Mouse (Mus musculus): ENCODE data around the gene Eci2. TPM values are rescaled to one million over a fixed set of nuclear protein-coding genes. Genes with fewer than 3 reads are reported as not detected.
"Not testable (repeated sequence)": the region's sequence is repeated elsewhere in the genome, so short reads cannot be mapped to it uniquely, and the experiment has no call there.

The Eci2 gene
- polyA plus RNA-seq, 1 experiment from 2014 or later: 135 TPM

DNA sequence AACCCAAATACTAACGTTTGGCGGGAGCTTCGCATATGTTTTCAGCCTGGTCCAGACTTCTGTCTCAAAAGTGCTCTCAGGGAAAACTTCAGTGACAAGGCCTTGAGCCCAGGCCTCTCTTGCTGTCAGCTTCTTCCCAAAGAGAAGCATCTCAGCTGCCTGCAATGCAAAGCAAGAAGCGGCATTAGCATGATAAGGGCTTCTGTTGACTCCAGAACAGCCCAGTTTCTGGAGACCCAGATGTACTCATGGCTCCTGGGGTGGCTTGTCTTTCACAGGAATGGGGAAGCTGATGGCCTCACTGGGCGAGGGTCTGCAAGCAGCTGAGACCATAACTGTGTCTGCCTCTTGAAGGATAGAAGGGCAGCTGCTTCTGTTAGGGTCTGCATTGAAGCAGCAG lies 48.3 kb downstream of the Eci2 start:
- not testable (repeated sequence) for H3K9ac ChIP-seq; H3K4me1 ChIP-seq; H3K27me3 ChIP-seq; H3K4me2 ChIP-seq; H3K9me3 ChIP-seq (replicated peaks); ATAC-seq; H3K4me3 ChIP-seq; H3K27ac ChIP-seq
- peaks cover 69% of the 10 kb centered on the region for H3K36me3 ChIP-seq (ENCODE audit: poor library complexity, severe bottlenecking)
- 70% methylated on average over 5 of the region's 5 CpGs for WGBS

GRCm38 (mm10) chr13:34977410-34977809 lies 49.5 kb downstream of the Eci2 start:
- Histone ChIP-seq H3K36me3 (ENCODE audit: poor library complexity, severe bottlenecking) (peaks cover 61% of the 10 kb centered on the region), H3K9me3 (replicated peaks) (no peaks in the 10 kb centered on the region), H3K4me1 (no peaks in the 10 kb centered on the region), H3K27ac (no peak overlapping the region), H3K9ac (no peak overlapping the region), H3K4me3 (no peak overlapping the region), H3K27me3 (no peaks in the 10 kb centered on the region), H3K4me2 (no peak overlapping the region)
- no peak for ATAC-seq
- 92% methylated on average over 3 of the region's 3 CpGs for WGBS

- H3K4me2 ChIP-seq: no peak overlapping the region
- WGBS: 95% methylated on average over 4 of the region's 4 CpGs
- H3K36me3 ChIP-seq (ENCODE audit: poor library complexity, severe bottlenecking): peaks cover 51% of the 10 kb centered on the region
- no peaks in the 10 kb centered on the region for H3K9me3 ChIP-seq (replicated peaks)
- no peak overlapping the region for H3K9ac ChIP-seq
- no peak overlapping the region for H3K4me3 ChIP-seq
- no peaks in the 10 kb centered on the region for H3K4me1 ChIP-seq
- H3K27ac ChIP-seq: no peak overlapping the region
- no peak for ATAC-seq
- H3K27me3 ChIP-seq: no peaks in the 10 kb centered on the region
These were observed 50.8 kb downstream of the Eci2 start for GRCm38 (mm10) chr13:34976116-34976515.

DNA sequence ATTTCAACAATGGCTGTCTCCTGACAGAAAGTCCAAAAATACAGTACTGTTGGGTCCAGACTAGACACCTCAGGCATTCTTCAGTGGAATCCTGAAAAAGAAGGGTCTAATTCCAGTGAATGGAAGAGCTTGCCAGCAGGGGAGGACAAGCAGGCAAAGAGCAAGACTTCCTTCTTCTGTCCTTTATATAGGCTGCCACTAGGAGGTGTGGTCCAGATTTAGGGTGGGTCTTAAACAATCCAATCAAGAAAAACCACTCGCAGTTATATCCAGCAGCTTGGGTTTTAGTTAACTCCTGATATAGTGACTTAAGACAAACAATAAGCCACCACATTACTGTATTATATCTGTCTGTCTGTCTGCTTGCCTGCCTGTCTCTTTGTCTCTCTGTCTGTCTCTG lies 53.1 kb downstream of the Eci2 start:
- Histone ChIP-seq H3K4me1 (no peaks in the 10 kb centered on the region), H3K9me3 (replicated peaks) (no peaks in the 10 kb centered on the region), H3K9ac (no peak overlapping the region), H3K27me3 (no peaks in the 10 kb centered on the region), H3K4me2 (no peak overlapping the region), H3K4me3 (no peak overlapping the region), H3K27ac (no peak overlapping the region), H3K36me3 (ENCODE audit: poor library complexity, severe bottlenecking) (peaks cover 29% of the 10 kb centered on the region)
- 67% methylated on average over 1 of the region's 1 CpGs for WGBS
- ATAC-seq: no peak

GRCm38 (mm10) chr13:34973149-34973548 lies 53.7 kb downstream of the Eci2 start:
- WGBS: 68% methylated on average over 1 of the region's 1 CpGs

GRCm38 (mm10) chr13:34972456-34972855 lies 54.4 kb downstream of the Eci2 start:
- not testable (repeated sequence) for H3K4me2 ChIP-seq; H3K4me3 ChIP-seq; H3K9me3 ChIP-seq (replicated peaks); H3K4me1 ChIP-seq; ATAC-seq; H3K9ac ChIP-seq; H3K27ac ChIP-seq; H3K27me3 ChIP-seq
- H3K36me3 ChIP-seq (ENCODE audit: poor library complexity, severe bottlenecking): peaks cover 16% of the 10 kb centered on the region

More at GRCm38 (mm10) chr13:34973149-34973548, 53.7 kb downstream of the Eci2 start:
- H3K4me2 ChIP-seq: no peak overlapping the region
- no peak overlapping the region for H3K27ac ChIP-seq
- no peak overlapping the region for H3K4me3 ChIP-seq
- ATAC-seq: no peak
- no peaks in the 10 kb centered on the region for H3K4me1 ChIP-seq
- H3K27me3 ChIP-seq: no peaks in the 10 kb centered on the region
- H3K36me3 ChIP-seq (ENCODE audit: poor library complexity, severe bottlenecking): peaks cover 23% of the 10 kb centered on the region
- no peak overlapping the region for H3K9ac ChIP-seq
- no peaks in the 10 kb centered on the region for H3K9me3 ChIP-seq (replicated peaks)

DNA sequence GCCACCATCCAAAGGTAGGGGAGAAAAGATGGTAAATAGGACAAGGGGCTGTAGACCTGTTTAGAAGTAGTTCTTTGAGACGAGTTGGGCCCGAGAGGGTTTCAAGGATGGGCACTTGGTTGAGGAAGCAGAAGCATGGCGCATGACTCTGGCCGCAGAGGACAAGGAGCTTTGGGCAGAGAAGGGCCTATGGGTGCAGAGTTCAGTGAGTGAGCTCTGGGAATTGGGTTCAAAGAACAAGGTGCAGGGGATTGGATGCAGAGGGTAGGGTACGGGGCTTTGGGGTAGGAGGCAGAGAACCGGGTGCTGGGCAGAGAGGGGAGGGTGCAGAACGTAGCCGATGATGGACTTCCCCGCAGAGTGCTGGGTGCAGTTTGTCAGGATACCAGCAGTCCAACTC lies 61.2 kb downstream of the Eci2 start:
- not testable (repeated sequence) for H3K36me3 ChIP-seq (ENCODE audit: poor library complexity, severe bottlenecking); ATAC-seq; H3K9me3 ChIP-seq (replicated peaks); H3K9ac ChIP-seq; H3K4me2 ChIP-seq; H3K4me3 ChIP-seq; H3K27ac ChIP-seq
- peaks cover 18% of the 10 kb centered on the region for H3K4me1 ChIP-seq
- WGBS: 67% methylated on average over 9 of the region's 9 CpGs
- H3K27me3 ChIP-seq: peaks cover 31% of the 10 kb centered on the region

DNA sequence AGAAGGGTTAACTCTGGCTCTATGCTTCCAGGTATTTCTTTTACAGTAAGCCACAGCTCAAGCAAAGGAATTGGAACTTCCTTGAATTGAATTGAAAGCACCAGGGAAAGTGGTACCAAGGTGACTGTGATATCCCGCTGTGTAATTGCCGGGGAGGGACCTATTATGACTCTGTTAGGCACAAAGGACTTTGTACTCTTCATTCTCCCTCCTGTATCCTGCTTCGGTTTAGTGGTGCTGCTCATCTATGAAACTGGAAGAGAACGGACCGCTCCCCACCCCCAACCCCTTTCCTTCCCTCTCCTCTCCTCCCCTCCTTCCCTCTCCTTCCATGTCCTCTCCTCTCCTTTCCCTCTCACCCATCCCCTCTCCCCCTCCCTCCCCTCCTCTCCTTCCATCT lies 62.0 kb downstream of the Eci2 start:
- Histone ChIP-seq H3K4me1 (peaks cover 18% of the 10 kb centered on the region), H3K27me3 (peaks cover 31% of the 10 kb centered on the region), H3K9ac (no peak overlapping the region), H3K4me2 (peak overlapping the region; percentile 73), H3K4me3 (peak overlapping the region; percentile 42), H3K27ac (no peak overlapping the region), H3K36me3 (ENCODE audit: poor library complexity, severe bottlenecking) (no peaks in the 10 kb centered on the region), H3K9me3 (replicated peaks) (no peaks in the 10 kb centered on the region)
- no peak for ATAC-seq
- WGBS: 5% methylated on average over 5 of the region's 5 CpGs

GRCm38 (mm10) chr13:34964419-34964818 lies 62.5 kb downstream of the Eci2 start:
- no peak for ATAC-seq
- H3K9ac ChIP-seq: peak overlapping the region; percentile 46; the same call in 1 of the 2 replicates

DNA sequence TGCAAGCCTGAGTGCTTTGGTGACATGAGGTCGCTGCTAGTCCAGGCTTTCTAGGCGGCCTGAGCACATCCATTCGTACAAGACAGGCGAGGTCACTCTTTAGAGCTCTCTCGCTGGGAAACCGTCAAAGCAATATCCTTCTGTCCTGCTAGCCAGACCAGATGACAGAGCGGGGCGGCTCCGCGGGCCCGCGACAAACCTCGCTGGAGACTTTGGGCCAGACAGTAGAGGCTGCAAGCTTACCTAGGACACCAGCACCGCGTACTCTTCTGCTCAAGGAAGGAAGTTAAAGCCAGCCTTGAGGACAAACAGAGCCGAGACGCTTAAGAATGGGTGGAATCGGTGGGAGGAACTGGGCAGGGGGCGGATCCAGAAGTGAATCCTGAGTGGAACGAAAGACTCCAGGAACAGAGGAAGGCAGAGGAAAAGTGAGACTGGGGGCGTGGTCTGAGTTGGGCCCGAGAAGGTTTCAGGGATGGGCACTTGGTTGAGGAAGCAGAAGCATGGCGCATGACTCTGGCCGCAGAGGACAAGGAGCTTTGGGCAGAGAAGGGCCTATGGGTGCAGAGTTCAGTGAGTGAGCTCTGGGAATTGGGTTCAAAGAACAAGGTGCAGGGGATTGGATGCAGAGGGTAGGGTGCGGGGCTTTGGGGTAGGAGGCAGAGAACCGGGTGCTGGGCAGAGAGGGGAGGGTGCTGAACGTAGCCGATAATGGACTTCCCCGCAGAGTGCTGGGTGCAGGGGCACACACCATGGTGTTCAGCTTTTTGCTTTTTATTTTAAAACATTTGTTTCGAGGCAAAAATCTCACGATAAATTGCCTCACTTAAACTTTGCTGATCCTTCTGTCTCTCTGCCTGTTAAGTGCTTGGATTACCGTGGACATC lies 63.1 kb downstream of the Eci2 start, which contains the start of gene Eci3:
Eci3 (minus strand) TSS at position 300 of the 887 bp plus-strand sequence.
- Histone ChIP-seq H3K4me1 (peaks cover 18% of the 10 kb centered on the region), H3K9me3 (replicated peaks) (no peaks in the 10 kb centered on the region), H3K4me2 (peak within 1 kb of the TSS; percentile 73), H3K27me3 (peaks cover 31% of the 10 kb centered on the region), H3K36me3 (ENCODE audit: poor library complexity, severe bottlenecking) (no peaks in the 10 kb centered on the region), H3K27ac (no peak within 1 kb of the TSS), H3K4me3 (peak within 1 kb of the TSS; percentile 42), H3K9ac (peak within 1 kb of the TSS; percentile 46)
- WGBS: 3% methylated on average over 32 of the region's 32 CpGs
- ATAC-seq: peak; percentile 57

More at GRCm38 (mm10) chr13:34964419-34964818, 62.5 kb downstream of the Eci2 start:
- Histone ChIP-seq H3K9me3 (replicated peaks) (no peaks in the 10 kb centered on the region), H3K4me1 (peaks cover 18% of the 10 kb centered on the region), H3K4me3 (peak overlapping the region; percentile 42), H3K27me3 (peaks cover 31% of the 10 kb centered on the region), H3K4me2 (peak overlapping the region; percentile 73), H3K36me3 (ENCODE audit: poor library complexity, severe bottlenecking) (no peaks in the 10 kb centered on the region), H3K27ac (no peak overlapping the region)
- 3% methylated on average over 14 of the region's 14 CpGs for WGBS

DNA sequence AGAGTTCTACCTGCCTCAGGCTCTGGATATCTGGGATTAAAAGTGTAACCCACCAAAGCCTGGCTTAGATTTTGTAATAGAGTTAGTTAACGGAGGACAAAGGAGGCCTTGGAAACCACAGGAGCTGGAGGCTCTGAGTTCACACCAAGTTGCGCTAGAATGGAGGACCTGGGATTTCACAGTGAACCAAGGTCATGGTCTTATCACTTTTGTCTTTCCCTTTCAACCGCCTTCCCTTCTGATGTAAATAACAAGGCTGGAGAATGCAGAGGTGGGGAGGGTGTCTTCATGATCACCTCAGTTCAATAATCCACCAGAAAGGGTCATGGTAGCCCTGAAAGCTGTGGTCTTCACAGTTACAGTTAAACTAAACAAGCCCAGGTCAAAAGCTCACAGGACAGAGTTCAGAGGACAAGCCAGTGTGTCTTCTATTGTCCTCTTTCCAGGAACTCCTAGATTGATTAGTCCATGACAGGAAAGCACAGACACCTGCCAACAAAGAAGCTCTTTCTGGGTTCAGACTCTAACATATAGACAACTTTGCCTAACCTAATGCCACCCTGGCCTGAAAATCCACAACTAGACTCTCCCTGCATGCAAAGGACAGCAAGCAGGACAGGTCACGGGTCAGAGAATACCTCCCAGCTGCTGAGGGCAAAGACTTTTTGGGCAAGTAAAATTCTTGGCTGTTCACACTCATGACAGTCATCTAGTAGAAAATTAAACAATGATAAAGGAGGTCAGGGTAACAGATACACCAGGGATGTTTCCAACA lies 65.7 kb downstream of the Eci2 start:
- Histone ChIP-seq H3K4me2 (no peak overlapping the region), H3K9ac (no peak overlapping the region), H3K27me3 (peaks cover 29% of the 10 kb centered on the region), H3K4me1 (peaks cover 18% of the 10 kb centered on the region), H3K36me3 (ENCODE audit: poor library complexity, severe bottlenecking) (no peaks in the 10 kb centered on the region), H3K4me3 (no peak overlapping the region), H3K9me3 (replicated peaks) (no peaks in the 10 kb centered on the region), H3K27ac (no peak overlapping the region)
- no peak for ATAC-seq
- WGBS: 85% methylated on average over 4 of the region's 4 CpGs

GRCm38 (mm10) chr13:34958158-34958557 lies 68.7 kb downstream of the Eci2 start:
- not testable (repeated sequence) for H3K9me3 ChIP-seq (replicated peaks); H3K27ac ChIP-seq; H3K9ac ChIP-seq; H3K27me3 ChIP-seq; H3K4me3 ChIP-seq; H3K4me1 ChIP-seq; H3K4me2 ChIP-seq; ATAC-seq; H3K36me3 ChIP-seq (ENCODE audit: poor library complexity, severe bottlenecking)
- WGBS: 83% methylated on average over 3 of the region's 3 CpGs
